Mouse (Mus musculus) splenic B cell, adult 2 months (primary cell): ENCODE data around the gene Aldh18a1.

Source experiments
- DNase-seq: peaks from one replicate; pipeline ENCODE4 v3.0.0-alpha.2; 2011; ENCODE audit warnings: low read depth, low spot score
- H3K27me3 ChIP-seq: 2 replicates; pipeline ENCODE4 v1.6.1; 2012; ENCODE audit warnings: mild to moderate bottlenecking, low read length, moderate library complexity, mixed read lengths; ENCODE audit not compliant: control insufficient read depth, poor library complexity, insufficient read depth, severe bottlenecking
- H3K36me3 ChIP-seq: 2 replicates; pipeline ENCODE4 v1.6.1; 2012; ENCODE audit warnings: mild to moderate bottlenecking, low read length, moderate library complexity, mixed read lengths; ENCODE audit not compliant: control insufficient read depth, poor library complexity, insufficient read depth, severe bottlenecking

Aldh18a1 gene

DNA sequence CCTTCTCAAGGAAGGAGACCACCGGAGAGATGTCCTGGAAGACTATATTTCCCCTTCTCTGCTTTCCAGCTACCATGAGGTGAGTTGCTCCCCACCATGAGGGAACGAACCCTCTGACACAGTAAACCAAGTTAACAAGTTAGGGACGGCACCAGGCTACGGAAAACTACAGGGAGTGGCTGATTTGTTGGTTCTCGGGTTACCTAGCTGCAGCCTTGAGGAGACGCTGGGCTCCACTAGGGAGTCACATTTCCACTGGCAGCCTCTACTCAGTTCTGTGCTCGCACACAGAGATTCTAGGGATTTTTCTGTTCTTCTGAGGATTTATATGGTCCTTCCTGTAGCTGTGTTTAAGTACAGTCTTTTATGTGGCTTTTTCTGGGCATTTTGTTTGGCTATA lies 32.2 kb downstream of the Aldh18a1 start:
- Histone ChIP-seq H3K36me3 (peaks cover 2% of the 10 kb centered on the region), H3K27me3 (no peaks in the 10 kb centered on the region)
- no peak for DNase-seq

GRCm38 (mm10) chr19:40555136-40555535 lies 33.1 kb downstream of the Aldh18a1 start:
- no peak for DNase-seq
- Histone ChIP-seq H3K36me3 (peaks cover 2% of the 10 kb centered on the region), H3K27me3 (no peaks in the 10 kb centered on the region)

DNA sequence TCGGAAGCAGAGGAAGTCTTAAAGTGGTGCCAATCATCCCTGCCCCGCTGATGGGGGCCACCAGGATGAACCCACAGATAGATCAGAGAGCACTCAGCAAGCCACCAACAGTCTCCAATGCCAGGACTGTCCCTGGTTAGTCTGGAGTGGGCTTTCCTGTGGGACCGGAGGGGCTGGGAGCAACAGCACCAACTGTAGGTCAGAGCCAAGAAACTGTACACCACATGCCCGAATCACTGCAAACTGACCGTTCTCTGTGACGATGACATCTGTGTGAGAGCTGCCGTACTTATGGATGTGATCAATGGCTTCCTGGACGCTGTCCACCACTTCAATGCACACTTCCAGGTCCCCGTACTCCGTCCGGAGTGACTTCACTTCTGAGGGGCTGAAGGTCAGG lies 33.9 kb downstream of the Aldh18a1 start:
- peaks cover 2% of the 10 kb centered on the region for H3K36me3 ChIP-seq
- no peaks in the 10 kb centered on the region for H3K27me3 ChIP-seq
- no peak for DNase-seq

DNA sequence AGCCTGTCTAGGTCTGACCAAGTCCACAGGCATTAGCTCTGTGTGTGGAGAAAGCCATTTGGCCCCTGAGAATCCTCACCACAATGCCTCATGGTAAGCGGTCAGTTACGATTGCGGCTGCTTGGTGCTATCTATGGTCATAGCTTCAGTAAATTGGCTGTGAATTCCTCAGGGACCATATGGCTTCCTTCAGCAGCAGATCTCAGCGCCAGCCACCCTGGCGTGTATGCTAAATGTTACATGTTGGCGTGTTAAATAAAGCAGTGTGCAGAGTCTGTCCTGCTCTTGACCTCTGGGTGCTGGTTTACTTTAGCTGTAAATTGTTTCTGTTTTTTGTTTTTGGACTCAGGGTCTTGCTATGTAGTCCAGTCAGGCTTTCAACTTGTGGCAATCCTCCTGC lies 34.4 kb downstream of the Aldh18a1 start:
- H3K27me3 ChIP-seq = no peaks in the 10 kb centered on the region
- H3K36me3 ChIP-seq = peaks cover 2% of the 10 kb centered on the region
- no peak for DNase-seq

- peaks cover 2% of the 10 kb centered on the region; the same call in 1 of the 2 replicates for H3K36me3 ChIP-seq
- DNase-seq = no peak
- no peaks in the 10 kb centered on the region for H3K27me3 ChIP-seq
These were observed 35.1 kb downstream of the Aldh18a1 start for GRCm38 (mm10) chr19:40553014-40553789.

GRCm38 (mm10) chr19:40549516-40550135 lies 38.6 kb downstream of the Aldh18a1 start:
- H3K36me3 ChIP-seq = peaks cover 2% of the 10 kb centered on the region; the same call in 1 of the 2 replicates
- DNase-seq = no peak
- no peaks in the 10 kb centered on the region for H3K27me3 ChIP-seq

DNA sequence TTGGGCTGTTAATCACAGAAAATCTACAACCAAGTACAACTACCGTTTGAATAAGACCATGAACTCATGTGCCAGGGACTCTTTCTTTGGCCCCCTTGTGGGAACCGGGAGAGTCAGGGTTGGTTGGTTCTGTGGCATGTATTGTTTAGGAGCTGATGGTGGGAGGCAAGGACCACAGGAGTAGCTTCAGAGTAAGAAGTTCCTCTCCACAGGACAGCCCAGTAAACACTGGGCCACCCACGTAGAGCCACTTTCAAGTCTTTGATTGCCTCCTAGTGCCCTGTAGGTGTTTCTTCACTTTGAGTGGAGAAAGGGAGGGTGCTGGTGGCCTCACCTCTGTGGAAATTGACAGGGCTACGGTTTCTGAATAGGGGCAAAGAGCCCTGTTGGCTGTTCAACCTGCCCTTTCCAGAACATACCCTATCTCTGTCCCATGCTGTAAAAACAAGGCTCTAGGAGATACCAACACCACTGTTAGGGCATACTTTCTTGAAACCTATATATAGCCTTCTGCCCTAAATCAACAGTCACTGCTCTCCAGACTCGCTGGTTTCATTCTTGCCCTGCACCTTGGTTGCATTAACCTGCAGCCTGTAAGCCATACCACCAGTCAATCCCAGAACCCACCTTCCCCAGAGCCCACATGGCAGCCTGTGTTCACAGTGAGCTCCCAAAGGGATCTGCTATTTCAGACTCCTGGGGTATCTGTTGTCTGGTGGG lies 39.3 kb downstream of the Aldh18a1 start:
- Histone ChIP-seq H3K36me3 (peaks cover under 1% of the 10 kb centered on the region; the same call in 1 of the 2 replicates), H3K27me3 (no peaks in the 10 kb centered on the region)
- DNase-seq = no peak

DNA sequence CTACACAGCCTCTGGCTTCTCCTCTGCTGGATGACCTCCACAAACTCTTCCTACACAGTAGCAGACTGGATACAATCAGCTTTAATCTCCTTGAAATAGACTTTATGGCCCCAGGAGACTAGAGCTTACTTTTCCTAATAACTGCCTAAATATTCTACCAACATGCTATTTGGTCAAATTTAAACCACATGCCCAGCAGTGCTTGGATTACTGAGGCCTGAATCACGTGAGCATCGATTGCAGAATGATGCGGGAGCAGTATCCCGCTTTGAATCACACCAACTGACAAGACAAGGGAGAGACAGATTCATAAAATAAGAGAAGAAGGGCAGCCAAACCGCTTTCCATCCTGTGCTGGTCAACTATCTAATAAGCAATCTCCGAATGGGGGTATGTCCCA lies 39.9 kb downstream of the Aldh18a1 start:
- no peak for DNase-seq
- Histone ChIP-seq H3K27me3 (no peaks in the 10 kb centered on the region), H3K36me3 (no peaks in the 10 kb centered on the region)

DNA sequence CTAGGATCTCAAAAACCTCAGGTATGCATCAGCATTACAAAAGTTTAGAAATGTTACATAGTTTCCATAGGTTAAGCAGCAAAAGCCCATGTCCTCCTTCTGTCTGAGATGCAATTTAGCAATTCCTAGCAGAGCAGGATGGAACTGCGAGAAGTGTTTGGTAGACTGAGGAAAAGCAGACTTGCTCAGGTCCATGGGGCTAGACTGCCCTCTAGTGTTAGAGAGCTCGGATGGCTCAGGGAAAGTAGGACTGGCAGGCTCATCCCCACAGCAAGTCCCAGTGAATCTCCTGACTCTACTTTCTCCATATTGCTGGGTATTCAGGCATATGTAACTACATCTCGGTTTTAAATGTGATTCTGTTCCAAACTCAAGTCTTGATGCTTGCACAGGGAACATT lies 43.4 kb downstream of the Aldh18a1 start:
- Histone ChIP-seq H3K27me3 (no peaks in the 10 kb centered on the region), H3K36me3 (no peaks in the 10 kb centered on the region)
- DNase-seq = peak; percentile 75

DNA sequence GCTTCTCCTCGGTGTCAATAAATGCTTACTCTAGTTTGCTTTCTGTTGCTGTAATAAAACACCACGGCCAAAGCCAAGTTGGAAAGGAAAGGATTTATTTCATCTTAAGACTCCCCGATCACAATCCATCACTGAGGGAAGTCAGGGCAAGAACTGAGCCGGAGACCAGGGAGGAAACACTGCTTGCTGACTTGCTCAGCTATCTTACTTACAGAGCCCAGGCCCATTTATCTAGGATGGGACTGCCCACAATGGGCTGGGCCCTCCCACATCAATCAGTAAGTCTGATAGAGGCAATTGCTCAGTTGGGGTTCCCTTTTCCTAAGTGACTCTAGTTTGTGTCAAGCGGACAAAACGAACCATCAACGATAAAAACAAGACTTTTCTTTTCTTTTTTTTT lies 45.5 kb downstream of the Aldh18a1 start:
- DNase-seq = no peak
- no peaks in the 10 kb centered on the region for H3K36me3 ChIP-seq
- H3K27me3 ChIP-seq = no peaks in the 10 kb centered on the region

DNA sequence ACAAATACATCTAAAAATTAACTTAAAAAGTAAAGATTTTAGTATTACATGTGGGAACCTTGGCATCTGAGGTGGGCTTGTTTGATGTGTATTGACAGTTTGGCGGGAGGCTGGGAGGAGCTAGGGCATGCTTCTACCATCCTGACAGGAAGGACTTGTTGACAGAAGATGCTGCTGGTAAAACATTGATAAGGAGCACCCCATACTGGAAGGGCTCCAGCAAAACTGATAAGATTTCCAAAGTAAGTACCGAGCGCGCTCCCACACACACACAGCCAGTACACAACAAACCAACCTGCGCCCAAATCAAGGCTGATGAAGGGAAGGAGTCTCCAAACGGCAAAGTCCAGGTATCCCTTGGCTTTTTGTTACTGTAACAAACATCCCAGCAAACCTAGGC lies 51.7 kb downstream of the Aldh18a1 start:
- DNase-seq = no peak
- no peaks in the 10 kb centered on the region for H3K27me3 ChIP-seq
- no peaks in the 10 kb centered on the region for H3K36me3 ChIP-seq

DNA sequence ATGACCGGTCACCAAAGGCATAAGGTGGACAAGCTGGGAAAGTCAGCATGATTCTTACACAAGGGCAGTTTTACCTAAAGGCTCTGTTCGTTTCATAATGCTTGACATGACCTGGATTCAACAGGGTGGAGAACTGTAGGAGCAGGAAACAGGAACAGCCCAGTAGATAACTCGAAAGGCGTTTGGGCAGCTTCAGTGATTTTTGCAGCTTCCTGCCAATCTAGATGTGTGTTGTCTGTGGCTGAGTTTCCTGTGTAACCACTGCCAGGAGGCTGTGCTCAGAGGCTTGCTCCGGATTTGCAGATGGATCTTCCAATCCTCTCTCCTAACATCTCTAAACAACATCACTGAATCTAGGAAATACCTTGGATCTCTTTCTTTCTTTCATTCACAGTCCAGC lies 55.7 kb downstream of the Aldh18a1 start:
- Histone ChIP-seq H3K36me3 (no peaks in the 10 kb centered on the region), H3K27me3 (no peaks in the 10 kb centered on the region)
- DNase-seq = no peak

- Histone ChIP-seq H3K36me3 (no peaks in the 10 kb centered on the region), H3K27me3 (no peaks in the 10 kb centered on the region)
- DNase-seq = no peak
These were observed 57.9 kb downstream of the Aldh18a1 start for GRCm38 (mm10) chr19:40530323-40530722.

DNA sequence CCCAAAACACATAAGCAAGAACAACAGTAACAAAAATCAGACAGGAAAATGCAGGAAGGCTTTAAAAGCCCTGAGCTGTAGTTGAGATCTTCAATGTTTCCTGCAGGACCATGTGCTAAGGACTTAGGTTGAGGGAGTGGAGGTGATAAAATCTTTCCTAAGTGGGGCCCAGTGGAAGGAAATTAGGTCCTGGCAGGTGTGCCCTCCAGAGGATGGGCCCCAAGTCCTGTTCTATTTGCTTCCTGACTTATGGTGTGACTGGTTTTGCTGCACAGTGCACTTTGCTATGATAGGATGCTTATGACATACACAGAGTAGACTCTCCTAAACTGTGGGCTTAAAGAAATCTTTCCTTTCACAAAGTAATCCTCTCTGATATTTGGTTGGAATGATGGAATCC lies 60.0 kb downstream of the Aldh18a1 start:
- DNase-seq = no peak
- no peaks in the 10 kb centered on the region; the same call in 1 of the 2 replicates for H3K27me3 ChIP-seq
- no peaks in the 10 kb centered on the region for H3K36me3 ChIP-seq

DNA sequence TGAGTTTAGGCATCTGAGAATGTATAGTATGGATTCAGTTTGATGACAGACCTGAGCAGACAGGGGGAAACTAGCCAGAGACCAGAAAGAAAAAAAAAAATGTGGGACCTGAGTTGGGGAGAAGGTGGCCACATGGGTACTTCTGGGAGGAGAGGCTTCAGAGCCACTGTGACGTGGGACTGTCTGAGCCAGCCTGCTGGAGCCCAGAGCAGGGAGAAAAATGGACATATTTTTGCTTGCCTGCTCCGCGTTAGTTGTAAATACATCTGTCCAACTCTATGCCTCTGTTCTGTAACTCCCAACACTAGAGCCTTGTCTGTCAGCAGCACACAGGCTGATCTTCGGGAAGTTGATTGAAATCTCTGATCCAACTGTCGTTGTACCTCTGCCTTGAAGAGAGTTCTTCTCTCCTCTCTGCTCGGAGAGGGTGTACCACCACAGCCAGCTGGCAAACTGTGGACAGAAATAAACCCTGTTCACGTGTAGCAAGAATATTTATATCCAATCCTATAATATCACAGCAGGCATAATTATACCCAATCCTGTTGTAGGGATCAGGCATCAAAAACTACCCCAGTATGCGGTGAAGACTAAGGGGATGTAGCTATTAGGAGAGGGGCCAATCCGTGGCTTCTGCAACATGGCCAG lies 61.8 kb downstream of the Aldh18a1 start:
- Histone ChIP-seq H3K36me3 (no peaks in the 10 kb centered on the region), H3K27me3 (no peaks in the 10 kb centered on the region; the same call in 1 of the 2 replicates)
- no peak for DNase-seq
